Mouse (Mus musculus) lung, adult 2 months (tissue): Measurements from ENCODE around the gene Ugt1a1. TPM values are rescaled to one million over a fixed set of nuclear protein-coding genes. Genes with fewer than 3 reads are reported as not detected.

Source experiments
- DNase-seq: peaks from one replicate; pipeline ENCODE4 v3.0.0; 2022
- H3K4me1 ChIP-seq: fragments of 200-500 bp; 2 replicates; pipeline ENCODE4 v1.6.1; 2011; ENCODE audit warnings: low read length; ENCODE audit not compliant: control insufficient read depth, insufficient read depth
- H3K4me3 ChIP-seq: fragments of 200-500 bp; replicated peaks from 2 replicates; pipeline ENCODE3; 2011; ENCODE audit warnings: low read depth, mild to moderate bottlenecking, control low read depth, low read length; ENCODE audit errors: extremely low read depth
- CTCF ChIP-seq: fragments of 200-500 bp; IDR thresholded peaks from 2 replicates; pipeline ENCODE4 v1.5.1; 2011; ENCODE audit warnings: mild to moderate bottlenecking, low read length, control low read depth; ENCODE audit not compliant: insufficient read depth
- POLR2A ChIP-seq: fragments of 200-500 bp; IDR thresholded peaks from 2 replicates; pipeline ENCODE4 v1.6.1; 2011; ENCODE audit warnings: low read depth, mild to moderate bottlenecking, control low read depth, low read length, borderline replicate concordance; ENCODE audit errors: extremely low read depth
- WGBS: fragments of 180-500 bp; shearing (Covaris S2); methylation state at CpG from one replicate; pipeline ENCODE4 v1.1.7; 2018; 5-methylcytosine and 5-hydroxymethylcytosine counted together
- polyA plus RNA-seq: library from polyadenylated mRNA; depleted of rRNA; stranded (reverse); fragments of >200 nt; gene quantifications from 2 replicates; pipeline ENCODE4 v1.2.3, GENCODE M21; 2012; rRNA removed

Ugt1a1 gene
- polyA plus RNA-seq, 1 experiment = 1.3 TPM

DNA sequence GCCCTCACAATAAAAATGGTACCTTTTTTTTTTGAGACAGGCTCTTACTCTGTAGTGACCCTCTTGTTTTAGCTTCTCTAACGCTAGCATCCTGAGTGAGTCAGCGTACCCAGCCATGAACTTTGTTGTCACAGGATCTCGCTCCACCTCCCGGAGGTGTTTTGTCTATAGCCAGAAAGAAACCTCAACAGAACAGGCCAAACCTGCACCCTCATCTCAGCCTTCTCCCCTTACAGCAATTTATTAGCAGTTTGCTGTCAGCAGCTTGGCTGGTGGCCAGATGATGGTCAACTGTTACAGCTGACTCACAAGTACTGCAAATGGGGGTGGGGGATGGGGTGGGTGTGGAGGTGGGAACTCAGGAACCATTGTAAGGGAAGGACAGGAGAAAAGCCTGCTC is 50.5 kb downstream of the Ugt1a1 start:
- WGBS = 66% methylated on average over 4 of the region's 4 CpGs
- DNase-seq = no peak
- H3K4me1 ChIP-seq = no peaks in the 10 kb centered on the region
- H3K4me3 ChIP-seq = no peak overlapping the region
- no peak for TF ChIP-seq CTCF
- no peak for TF ChIP-seq POLR2A

DNA sequence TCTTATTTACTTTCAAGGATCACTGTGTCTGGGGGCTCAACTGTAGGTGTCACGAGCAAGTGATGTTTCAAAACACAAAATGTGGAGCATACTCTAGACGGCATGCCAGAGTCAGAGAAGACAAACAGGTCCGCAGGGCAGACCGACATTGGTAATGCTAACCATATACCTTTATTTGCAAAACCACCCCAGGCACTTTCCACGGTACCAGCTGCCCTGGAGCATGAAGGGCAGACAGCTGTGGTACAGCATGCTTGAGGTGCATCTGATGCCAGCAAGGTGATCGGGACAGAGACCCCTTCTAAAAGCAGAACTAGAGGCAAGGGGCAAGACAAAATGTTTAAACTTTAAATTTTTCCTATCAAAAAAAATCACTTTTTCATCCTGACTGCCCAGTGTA is 51.2 kb downstream of the Ugt1a1 start:
- 72% methylated on average over 6 of the region's 6 CpGs for WGBS
- TF ChIP-seq POLR2A (no peak), CTCF (no peak)
- no peak for DNase-seq

DNA sequence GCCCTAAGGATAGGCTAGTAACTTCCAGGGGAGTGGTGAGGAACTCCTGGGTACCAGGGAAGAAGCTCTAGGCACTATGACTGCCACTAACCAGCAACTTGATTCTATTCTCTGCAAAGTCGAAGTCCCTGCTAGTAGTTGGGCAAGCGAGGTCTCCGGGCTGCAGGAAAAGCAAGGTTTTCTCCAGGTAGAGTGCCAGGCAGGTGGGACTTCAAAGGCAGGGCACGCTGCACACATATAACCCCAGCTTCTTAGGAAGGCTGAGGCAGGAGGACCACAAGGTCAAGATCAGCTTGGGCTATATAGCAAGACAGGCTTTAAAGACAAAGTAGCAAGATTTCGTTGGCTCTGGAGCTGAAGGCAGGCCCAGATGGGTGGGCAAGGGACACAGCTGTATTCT is 52.0 kb downstream of the Ugt1a1 start:
- Histone ChIP-seq H3K4me1 (no peaks in the 10 kb centered on the region), H3K4me3 (no peak overlapping the region)
- no peak for DNase-seq
- 92% methylated on average over 5 of the region's 5 CpGs for WGBS
- no peak for TF ChIP-seq POLR2A
- TF ChIP-seq CTCF = no peak

More for the DNA sequence above, 51.2 kb downstream of the Ugt1a1 start:
- H3K4me3 ChIP-seq = no peak overlapping the region
- H3K4me1 ChIP-seq = no peaks in the 10 kb centered on the region

DNA sequence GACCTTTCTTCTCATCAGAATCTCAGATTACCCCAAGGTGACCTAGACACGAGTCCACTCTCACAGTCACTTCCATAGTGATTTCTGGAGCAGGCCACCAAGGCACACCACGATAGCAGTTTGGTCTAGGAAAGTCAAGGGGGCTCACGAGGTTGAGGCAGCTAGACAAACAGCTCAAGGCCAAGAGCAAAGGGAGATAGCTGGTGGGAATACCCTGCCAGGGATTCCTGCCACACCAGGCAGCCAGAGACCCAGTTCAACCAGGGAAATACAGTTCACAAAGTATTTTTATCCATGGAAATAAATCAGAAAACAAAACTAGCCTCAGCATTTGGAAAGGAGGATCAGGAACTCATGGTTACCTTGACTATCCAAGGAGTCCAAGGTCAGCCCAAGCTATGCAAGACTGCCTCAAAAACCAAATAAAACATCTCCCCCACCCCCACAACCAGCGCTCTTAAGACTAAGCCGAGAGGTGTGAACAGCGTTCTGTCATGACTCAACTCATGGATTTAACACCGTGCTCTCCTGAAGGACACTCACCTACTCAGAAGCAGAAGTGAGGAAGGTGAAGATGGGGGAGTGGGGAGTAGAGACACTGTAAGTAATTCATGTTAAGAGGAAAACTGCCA is 52.6 kb downstream of the Ugt1a1 start:
- no peaks in the 10 kb centered on the region for H3K4me1 ChIP-seq
- no peak for DNase-seq
- H3K4me3 ChIP-seq = no peak overlapping the region
- WGBS = 80% methylated on average over 7 of the region's 7 CpGs
- TF ChIP-seq CTCF (no peak), POLR2A (no peak)

DNA sequence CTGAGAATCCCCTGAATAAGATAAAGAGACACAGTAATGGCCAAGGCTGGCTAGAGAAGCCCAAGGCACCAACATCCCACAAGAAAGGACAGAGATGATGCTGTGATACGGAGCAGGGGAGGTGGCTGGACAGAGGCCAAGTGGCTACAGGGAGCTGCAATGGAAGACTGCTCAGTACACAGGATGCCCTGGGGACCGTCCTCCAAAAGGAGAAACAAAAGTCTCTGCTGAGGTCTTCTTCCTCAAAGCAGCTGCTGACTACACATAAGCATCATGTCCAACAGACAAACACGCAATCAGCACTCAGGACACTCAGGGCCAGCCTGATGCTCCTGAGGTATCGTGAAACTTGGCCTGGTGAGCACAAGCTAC is 53.1 kb downstream of the Ugt1a1 start:
- DNase-seq = no peak
- Histone ChIP-seq H3K4me3 (no peak overlapping the region), H3K4me1 (no peaks in the 10 kb centered on the region)
- 66% methylated on average over 4 of the region's 4 CpGs for WGBS
- TF ChIP-seq POLR2A (no peak), CTCF (no peak)

DNA sequence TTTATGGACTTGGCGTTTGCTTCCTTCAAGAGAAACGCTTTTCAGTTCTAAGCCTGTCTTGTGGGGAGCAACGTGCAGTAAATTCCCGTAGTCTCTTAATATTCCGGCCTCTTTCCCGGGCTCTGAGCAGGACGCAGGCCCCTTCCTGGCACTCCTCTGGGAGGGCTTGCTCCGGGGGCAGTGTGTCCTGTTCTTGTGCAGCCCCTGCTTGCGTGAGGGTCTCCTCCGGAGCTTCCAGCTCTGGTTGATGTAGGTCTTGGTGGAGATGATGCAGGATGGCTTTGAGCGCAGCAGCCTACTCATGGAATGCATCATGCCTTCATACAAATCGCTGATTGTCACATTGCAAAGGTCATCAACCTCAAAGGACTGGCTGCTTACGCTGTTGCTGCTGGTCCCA is 54.4 kb downstream of the Ugt1a1 start:
- TF ChIP-seq POLR2A (no peak), CTCF (no peak)
- H3K4me1 ChIP-seq = no peaks in the 10 kb centered on the region
- 89% methylated on average over 13 of the region's 13 CpGs for WGBS
- no peak overlapping the region for H3K4me3 ChIP-seq
- DNase-seq = no peak

DNA sequence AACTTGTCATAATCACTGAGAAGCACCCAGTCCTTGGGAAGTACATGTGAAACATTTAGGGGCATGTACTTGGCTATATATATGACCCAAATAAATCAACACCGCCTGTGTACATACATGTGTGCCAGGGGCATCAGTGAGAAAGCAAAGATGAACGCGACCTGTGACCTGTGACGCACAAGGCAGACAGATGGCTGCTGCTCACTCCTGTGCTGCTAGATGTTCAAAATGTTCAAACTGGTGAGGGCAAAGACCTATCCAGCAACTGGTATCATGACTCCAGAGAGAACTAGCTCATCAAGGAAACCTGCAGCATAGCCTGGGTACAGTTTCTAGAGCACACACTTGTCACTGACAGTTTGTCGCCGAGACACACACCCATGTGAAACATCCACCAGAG is 55.7 kb downstream of the Ugt1a1 start:
- no peaks in the 10 kb centered on the region for H3K4me1 ChIP-seq
- TF ChIP-seq CTCF (no peak), POLR2A (no peak)
- 86% methylated on average over 6 of the region's 6 CpGs for WGBS
- H3K4me3 ChIP-seq = no peak overlapping the region
- DNase-seq = no peak

DNA sequence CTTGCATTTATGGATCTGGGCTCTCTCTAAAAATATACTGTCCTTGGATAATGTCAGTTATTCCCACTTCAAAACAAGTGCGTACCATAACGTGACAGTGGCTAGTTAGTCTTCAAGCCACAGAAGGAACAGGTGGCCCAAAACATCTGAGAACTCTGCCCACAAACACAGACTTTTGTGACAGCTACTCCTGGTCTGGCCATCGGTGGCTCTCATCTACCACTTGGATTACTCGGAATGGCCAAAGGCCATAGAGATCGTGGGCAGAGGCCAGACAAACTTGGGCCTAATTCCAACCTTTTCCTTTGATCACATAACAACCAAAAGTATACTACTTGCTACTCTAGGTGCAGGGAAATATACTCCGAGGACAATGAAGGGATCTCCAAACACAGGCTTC is 56.3 kb downstream of the Ugt1a1 start:
- DNase-seq = no peak
- WGBS = 76% methylated on average over 6 of the region's 6 CpGs
- Histone ChIP-seq H3K4me1 (no peaks in the 10 kb centered on the region), H3K4me3 (no peak overlapping the region)
- TF ChIP-seq POLR2A = no peak

Other genes starting within 250 kb of the Ugt1a1 start
- gene Usp40, start 203.4 kb upstream of the Ugt1a1 start, polyA plus RNA-seq = 6.3 and 9.9 TPM in 2 replicates
- not detected in 2 replicates for gene Ugt1a10, start 156.6 kb upstream of the Ugt1a1 start, polyA plus RNA-seq
- 0.09 TPM in 1 of 2 replicates, not detected in the other for gene Ugt1a9, start 141.2 kb upstream of the Ugt1a1 start, polyA plus RNA-seq
- not detected in 2 replicates for gene Ugt1a8, start 124.1 kb upstream of the Ugt1a1 start, polyA plus RNA-seq
- gene Ugt1a7c, start 116.9 kb upstream of the Ugt1a1 start, polyA plus RNA-seq = 4.8 and 6.1 TPM in 2 replicates
- gene Ugt1a6b, start 108.7 kb upstream of the Ugt1a1 start, polyA plus RNA-seq = 2.4 and 2.9 TPM in 2 replicates
- 34.5 and 45.3 TPM in 2 replicates for gene Ugt1a6a, start 77.2 kb upstream of the Ugt1a1 start, polyA plus RNA-seq
- 0.06 and 0.36 TPM in 2 replicates for gene Ugt1a5, start 45.9 kb upstream of the Ugt1a1 start, polyA plus RNA-seq
- 0.11 and 0.12 TPM in 2 replicates for gene Ugt1a2, start 11.4 kb upstream of the Ugt1a1 start, polyA plus RNA-seq
- gene Dnajb3, start 6.2 kb upstream of the Ugt1a1 start, polyA plus RNA-seq = 1.3 and 1.8 TPM in 2 replicates
- 0.17 and 0.20 TPM in 2 replicates for gene Mroh2a, start 15.0 kb downstream of the Ugt1a1 start, polyA plus RNA-seq
- 29.4 and 32.1 TPM in 2 replicates for gene Hjurp, start 65.7 kb downstream of the Ugt1a1 start, polyA plus RNA-seq
- gene Trpm8, start 65.7 kb downstream of the Ugt1a1 start, polyA plus RNA-seq = not detected in 2 replicates
- 0.18 TPM in 1 of 2 replicates, not detected in the other for gene Spp2, start 195.0 kb downstream of the Ugt1a1 start, polyA plus RNA-seq